Mouse (Mus musculus): ENCODE results near the gene Fgd1.
A peak's percentile ranks its signal among the peaks of the same experiment; 100 is the strongest.

Fgd1 gene

GRCm38 (mm10) chrX:151096171-151097058 lies 50.5 kb downstream of the Fgd1 start, which contains the start of gene Tsr2:
Tsr2 (minus strand) TSS chrX:151096543.
- peak; percentile 69 for DNase-seq

- no peak for DNase-seq
These were observed 61.5 kb downstream of the Fgd1 start for GRCm38 (mm10) chrX:151107301-151108067.

GRCm38 (mm10) chrX:151116795-151117194 lies 70.8 kb downstream of the Fgd1 start:
- DNase-seq, result peak; percentile 18

DNA sequence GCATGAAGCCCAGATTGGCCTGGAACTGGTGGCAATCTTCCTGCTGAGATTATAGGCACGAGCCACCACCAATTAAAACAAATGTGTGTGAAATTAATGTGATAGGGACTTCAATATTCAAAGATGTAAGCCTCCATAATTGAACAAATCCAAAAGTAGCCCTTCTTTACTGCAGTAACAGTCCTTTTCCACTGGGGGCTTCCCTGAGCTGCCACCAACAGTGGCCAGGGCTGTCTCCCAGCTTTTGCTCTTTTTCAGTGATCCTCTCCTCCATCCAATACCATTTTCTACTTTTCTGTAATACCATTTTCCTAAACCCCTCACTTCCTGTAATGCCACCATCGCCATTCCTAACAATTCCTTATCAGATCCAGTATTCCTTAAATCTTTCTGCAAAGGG lies 71.5 kb downstream of the Fgd1 start:
- no peak for DNase-seq

DNA sequence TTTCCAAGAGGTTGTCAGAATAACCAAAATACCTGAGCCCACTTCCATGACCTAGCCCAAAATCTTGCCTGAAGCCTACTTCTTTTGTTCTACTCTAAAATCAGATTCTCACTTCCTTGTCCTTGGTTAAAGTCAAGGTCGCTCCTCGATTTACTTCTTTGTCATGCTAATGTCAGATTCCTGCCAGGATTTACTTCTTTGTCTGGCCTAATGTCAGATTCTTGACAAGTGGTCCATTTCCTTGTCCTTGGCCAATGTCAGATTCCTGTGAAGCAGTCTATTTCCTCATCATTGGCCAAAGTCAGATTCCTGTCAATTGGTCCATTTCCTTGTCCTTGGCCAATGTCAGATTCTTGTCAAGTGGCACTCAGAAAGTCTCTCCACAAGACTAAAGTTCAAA lies 78.0 kb downstream of the Fgd1 start:
- no peak for DNase-seq

DNA sequence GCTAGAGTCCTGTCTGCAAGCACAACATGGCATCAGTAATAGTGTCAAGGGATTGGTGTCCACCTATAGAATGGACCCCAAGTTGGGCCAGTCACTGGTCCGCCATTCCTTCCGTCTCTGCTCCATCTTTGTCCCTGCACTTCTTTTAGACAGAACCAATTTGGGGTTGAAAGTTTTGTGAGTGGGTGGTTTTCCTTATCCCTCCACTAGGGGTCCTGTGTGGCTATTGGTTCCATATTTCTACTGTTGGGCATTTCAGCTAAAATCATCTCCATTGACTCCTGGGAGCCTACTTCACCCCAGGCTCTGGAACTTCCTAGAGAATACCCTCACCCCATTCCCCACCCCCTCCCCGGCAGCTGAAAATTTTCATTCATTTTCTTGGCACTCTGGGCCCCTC lies 84.5 kb downstream of the Fgd1 start:
- DNase-seq, result no peak

GRCm38 (mm10) chrX:151132785-151133184 lies 86.8 kb downstream of the Fgd1 start:
- DNase-seq, result no peak
